Mouse (Mus musculus) urinary bladder, postnatal 10 days (tissue): ENCODE measurements around the gene Gm49318.
A peak's percentile ranks its signal among the peaks of the same experiment; 100 is the strongest.

ENCODE experiments used
- DNase-seq: peaks from one replicate; pipeline ENCODE4 v3.0.0; 2022; ENCODE audit warnings: low spot score

The Gm49318 gene

GRCm38 (mm10) chr9:22030386-22030785, 40.7 kb downstream of the Gm49318 start:
- DNase-seq: no peak

DNA sequence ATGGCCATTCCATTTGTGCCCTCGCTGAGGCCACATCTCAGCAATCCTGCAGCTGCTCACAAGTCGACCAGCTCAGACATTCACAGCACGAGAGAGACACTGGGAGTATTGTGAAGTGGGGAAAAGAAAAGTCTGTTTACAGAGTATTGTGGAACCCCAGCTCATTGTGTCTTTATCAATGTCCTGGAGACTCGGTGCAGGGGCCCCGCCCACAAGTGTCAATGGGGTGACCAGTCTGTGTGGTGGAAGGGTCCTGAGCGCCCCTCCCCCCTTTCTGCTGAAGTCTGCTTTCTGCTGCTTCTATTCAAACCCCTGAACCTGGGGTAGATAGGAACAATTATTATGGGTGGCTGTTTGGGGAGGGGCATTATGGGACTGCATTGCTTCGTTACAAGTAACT, 42.6 kb downstream of the Gm49318 start:
- DNase-seq: no peak

- DNase-seq: no peak
Observed at GRCm38 (mm10) chr9:22024592-22024991, 46.5 kb downstream of the Gm49318 start.

GRCm38 (mm10) chr9:22017208-22017825, 53.7 kb downstream of the Gm49318 start:
- no peak for DNase-seq

GRCm38 (mm10) chr9:22016245-22016644, 54.8 kb downstream of the Gm49318 start:
- no peak for DNase-seq

- no peak for DNase-seq
Observed at GRCm38 (mm10) chr9:22012731-22013130, 58.3 kb downstream of the Gm49318 start.

GRCm38 (mm10) chr9:22011055-22011454, 60.0 kb downstream of the Gm49318 start:
- DNase-seq: no peak

DNA sequence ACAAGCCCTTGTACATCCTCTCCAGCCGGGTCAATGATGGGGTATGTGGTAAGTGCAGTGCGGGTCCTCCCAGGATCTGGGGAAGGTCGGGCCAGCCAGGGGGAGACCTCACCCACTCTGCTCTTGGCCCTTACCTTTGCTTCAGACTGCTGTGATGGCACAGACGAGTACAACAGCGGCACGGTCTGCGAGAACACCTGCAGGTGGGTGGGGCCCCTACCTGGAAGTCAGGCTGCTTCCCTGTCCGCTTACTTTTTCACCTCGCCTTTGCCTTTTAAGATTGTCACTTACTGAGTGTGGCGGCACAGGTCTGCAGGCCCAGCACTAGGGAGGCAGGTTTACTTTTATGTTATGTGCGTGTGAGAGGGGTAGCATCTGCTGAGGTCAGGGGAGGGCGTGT, 66.5 kb downstream of the Gm49318 start:
- no peak for DNase-seq

DNA sequence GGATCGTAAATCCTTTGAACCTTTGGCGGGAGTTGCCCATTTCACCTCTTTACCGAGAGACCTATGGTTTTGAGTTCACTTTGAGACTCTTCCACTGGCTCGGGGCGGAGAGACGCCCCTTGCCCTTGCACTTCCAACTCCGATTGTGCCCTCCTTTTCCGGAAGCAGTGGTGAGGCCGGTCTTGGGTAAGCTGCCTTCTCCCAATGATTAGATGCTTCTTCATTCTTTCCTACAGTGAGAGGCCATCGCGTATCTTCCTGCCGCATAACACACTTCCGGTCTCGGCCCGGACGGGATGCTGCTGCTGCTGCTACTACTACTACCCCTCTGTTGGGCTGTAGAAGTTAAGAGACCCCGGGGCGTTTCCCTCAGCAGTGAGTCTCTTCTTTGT, 67.9 kb downstream of the Gm49318 start:
- DNase-seq: no peak

- DNase-seq: peak; percentile 97
Observed at GRCm38 (mm10) chr9:22002194-22003162, 68.6 kb downstream of the Gm49318 start, which contains the start of the genes Ccdc151 and Prkcsh. Gene Ccdc151, minus strand, starts transcription at chr9:22002634. Gene Prkcsh, plus strand, starts transcription at chr9:22002806.

DNA sequence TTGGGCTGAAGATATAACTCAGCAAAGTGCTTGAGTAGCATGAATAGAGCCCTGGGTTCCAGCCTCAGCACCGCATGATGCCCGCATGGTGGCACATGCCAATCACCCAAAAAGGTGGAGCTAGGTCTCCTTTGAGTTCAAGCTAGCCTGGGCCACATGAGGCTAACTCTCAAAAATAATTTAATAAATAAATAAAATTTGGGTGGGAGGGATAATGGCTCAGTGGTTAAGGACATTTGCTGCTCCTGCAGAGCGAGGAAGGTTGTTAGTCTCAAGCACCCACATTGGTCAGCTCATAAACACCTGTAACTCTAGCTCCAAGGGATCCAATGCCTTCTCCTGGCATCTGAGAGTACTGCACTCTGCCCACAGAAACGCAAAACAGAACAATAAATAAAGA, 69.4 kb downstream of the Gm49318 start:
- no peak for DNase-seq

GRCm38 (mm10) chr9:22000296-22000695, 70.8 kb downstream of the Gm49318 start:
- DNase-seq: no peak

DNA sequence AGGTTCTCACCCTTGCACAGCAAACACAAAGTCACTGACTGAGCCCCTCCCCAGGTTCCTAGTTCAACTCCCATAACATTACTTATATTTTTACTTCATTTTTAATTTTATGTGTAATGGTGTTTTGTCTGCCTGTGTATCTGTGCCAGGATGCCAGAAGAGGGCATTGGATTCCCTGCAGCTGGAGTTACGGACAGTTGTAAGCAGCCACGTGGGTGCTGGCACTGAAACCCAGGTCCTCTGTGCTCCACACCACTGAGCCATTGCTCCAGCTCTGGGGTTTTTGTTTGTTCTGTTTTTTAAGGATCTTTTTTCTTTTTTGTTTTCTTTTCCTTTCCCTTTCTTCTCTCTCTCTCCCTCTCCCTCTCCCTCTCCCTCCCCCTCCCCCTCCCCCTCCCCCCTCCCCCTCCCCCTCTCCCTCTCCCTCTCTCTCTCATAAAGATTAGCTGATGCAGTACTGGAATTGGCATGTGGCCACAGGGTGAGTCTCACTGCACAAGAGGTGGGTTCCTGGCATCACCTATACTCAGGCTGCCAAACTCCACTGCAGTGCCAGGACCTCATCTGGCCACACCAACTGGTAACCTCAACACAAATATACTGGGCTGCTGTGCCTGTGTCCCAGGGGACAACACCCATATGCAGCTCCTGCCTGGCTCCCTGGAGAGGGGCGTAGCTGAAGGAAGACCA, 74.7 kb downstream of the Gm49318 start:
- no peak for DNase-seq

DNA sequence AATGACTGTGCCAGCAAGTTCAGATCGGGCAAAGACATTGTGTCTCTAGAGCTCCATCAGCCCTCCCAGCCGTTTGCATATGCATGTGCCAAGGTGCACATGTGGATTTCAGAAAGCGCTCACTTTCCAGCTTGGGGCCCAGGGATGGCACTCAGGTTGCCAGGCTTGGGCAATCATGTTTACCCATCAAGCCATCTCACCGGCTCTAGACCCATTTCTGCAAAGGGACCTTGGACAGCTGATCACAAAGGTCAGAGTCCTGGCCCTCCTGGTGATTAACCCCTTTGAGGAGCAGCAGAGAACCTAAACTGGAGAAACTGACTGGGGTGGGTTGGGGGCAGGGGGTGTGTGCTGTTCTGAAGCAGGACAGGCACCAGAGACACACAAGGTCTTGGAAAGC, 78.8 kb downstream of the Gm49318 start:
- DNase-seq: no peak

DNA sequence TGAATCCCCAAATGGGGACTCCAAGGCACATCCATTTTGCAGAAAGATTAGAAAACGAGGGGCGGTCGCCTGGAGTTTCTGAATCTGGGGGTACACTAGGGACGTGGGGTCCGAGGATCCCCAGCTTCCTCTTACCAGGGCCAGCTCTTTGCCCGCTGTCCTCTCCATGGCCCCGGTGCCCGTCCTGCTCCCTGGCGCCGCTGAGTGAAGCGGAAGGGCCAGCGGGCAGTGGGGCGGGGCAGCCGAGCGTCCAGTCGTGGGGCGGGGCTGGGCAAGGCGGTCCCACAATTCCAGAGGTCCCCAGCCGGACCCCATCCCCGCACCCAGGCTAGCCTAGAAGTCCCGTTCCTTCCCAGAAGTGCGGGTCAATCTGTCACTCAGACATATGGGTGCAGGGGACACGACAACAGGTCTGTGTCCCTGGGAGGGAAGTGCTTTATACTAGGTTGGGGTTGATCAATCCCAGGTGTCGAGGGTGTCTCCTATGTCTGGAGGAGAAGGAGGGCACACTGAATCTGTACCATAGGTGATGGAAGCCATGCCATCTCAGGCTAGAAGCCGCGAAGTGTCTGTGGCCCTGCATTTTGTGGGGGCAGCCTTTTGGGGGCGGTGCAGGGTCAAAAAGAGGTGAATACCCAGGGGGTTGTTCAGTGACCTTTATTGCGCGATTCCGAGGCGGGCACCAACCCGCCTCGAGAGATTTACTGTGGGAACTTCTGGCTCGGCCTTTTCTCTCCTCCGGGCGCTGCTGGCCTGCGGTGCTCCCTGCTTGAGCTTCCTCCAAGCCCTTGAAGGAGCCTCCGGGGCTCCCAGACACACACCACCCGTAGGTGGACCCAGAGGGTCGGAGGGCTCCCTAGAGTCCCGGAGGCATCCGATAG, 81.6 kb downstream of the Gm49318 start, which contains the start of gene Rgl3:
Gene Rgl3, minus strand, starts transcription at position 217 of the 881 bp plus-strand sequence.
- no peak for DNase-seq

- no peak for DNase-seq
Observed at GRCm38 (mm10) chr9:21988421-21989101, 82.5 kb downstream of the Gm49318 start.

GRCm38 (mm10) chr9:21987592-21988342, 83.3 kb downstream of the Gm49318 start:
- DNase-seq: no peak
